Mouse (Mus musculus) forebrain, embryonic 11.5 days (tissue): ENCODE measurements at regions not wholly inside any gene's neighbourhood (a gene's known extent, or its start where the extent isn't known, plus 50 kb on each side); places are given as distances from the start of the nearest gene placed in this dataset.

Experiments used
- ATAC-seq: fragments of 200-750 bp; cut with Nextera tagmentation; replicated peaks from 2 replicates; pipeline ENCODE4 v1.8.0; 2017; ENCODE audit warnings: moderate TSS enrichment; ENCODE audit not compliant: low FRiP score
- DNase-seq: peaks from one replicate; pipeline ENCODE4 v3.0.0-alpha.2; 2017; ENCODE audit warnings: low spot score
- H3K27ac ChIP-seq: fragments of 300-500 bp; sonication (generic); 2 replicates; pipeline ENCODE4 v1.5.1; 2014; ENCODE audit warnings: low read depth, low read length
- H3K27me3 ChIP-seq: fragments of 300-500 bp; sonication (generic); 2 replicates; pipeline ENCODE4 v1.6.1; 2014; ENCODE audit warnings: mild to moderate bottlenecking, low read length, mixed read lengths; ENCODE audit not compliant: control insufficient read depth, insufficient read depth
- H3K36me3 ChIP-seq: fragments of 300-500 bp; sonication (generic); 2 replicates; pipeline ENCODE4 v1.6.1; 2014; ENCODE audit warnings: mild to moderate bottlenecking, low read length, moderate library complexity, mixed read lengths; ENCODE audit not compliant: control insufficient read depth, insufficient read depth
- H3K4me1 ChIP-seq: fragments of 300-500 bp; sonication (generic); replicated peaks from 2 replicates; pipeline ENCODE4 v1.6.1; 2014; ENCODE audit warnings: low read length, mixed read lengths; ENCODE audit not compliant: control insufficient read depth, insufficient read depth
- H3K4me2 ChIP-seq: fragments of 300-500 bp; sonication (generic); 2 replicates; pipeline ENCODE4 v1.6.1; 2014; ENCODE audit warnings: low read depth, mild to moderate bottlenecking, low read length, moderate library complexity, mixed read lengths; ENCODE audit not compliant: severe bottlenecking
- H3K4me3 ChIP-seq: fragments of 300-500 bp; sonication (generic); 2 replicates; pipeline ENCODE4 v1.5.1; 2014; ENCODE audit warnings: low read depth, low read length
- H3K9ac ChIP-seq: fragments of 300-500 bp; sonication (generic); 2 replicates; pipeline ENCODE4 v1.6.1; 2014; ENCODE audit warnings: low read length
- H3K9me3 ChIP-seq: fragments of 300-500 bp; sonication (generic); 2 replicates; pipeline ENCODE4 v1.6.1; 2016; ENCODE audit warnings: low read length, mixed read lengths; ENCODE audit not compliant: control insufficient read depth
- WGBS: fragments of 180-500 bp; shearing (Covaris S2); extraction: QIAGEN DNeasy Blood & Tissue Kit; methylation state at CpG from one replicate; pipeline ENCODE4 v1.1.7; 2014; 5-methylcytosine and 5-hydroxymethylcytosine counted together

DNA sequence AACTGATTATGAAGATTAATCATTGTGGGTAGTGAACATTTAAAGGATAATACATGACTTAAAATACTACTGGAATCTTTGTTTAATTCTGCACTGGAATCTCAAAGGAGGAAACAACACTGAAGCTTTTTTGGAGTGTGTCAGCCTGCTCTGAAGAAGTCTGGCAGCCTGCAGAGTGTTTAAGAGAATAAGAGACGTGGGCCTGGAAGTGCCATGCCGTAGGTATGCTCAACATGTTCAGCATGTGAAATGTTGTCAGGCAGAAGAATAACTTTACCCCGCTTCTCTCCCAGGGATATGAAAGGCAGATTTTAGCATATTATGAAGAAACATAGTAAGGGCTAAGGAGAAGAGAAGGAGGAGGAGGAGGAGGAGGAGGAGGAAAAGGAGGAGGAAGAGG lies 189.6 kb upstream of the Nrp1 start:
- no peaks in the 10 kb centered on the region for H3K36me3 ChIP-seq
- no peaks in the 10 kb centered on the region for H3K4me1 ChIP-seq
- H3K27ac ChIP-seq, result no peak overlapping the region
- no peaks in the 10 kb centered on the region for H3K9me3 ChIP-seq
- 78% methylated on average over 3 of the region's 3 CpGs for WGBS
- no peak overlapping the region for H3K9ac ChIP-seq
- ATAC-seq (no peak), DNase-seq (no peak)
- no peak overlapping the region for H3K4me3 ChIP-seq
- H3K4me2 ChIP-seq, result no peak overlapping the region
- no peaks in the 10 kb centered on the region for H3K27me3 ChIP-seq

- H3K4me3 ChIP-seq, result no peak overlapping the region
- no peaks in the 10 kb centered on the region for H3K27me3 ChIP-seq
- H3K4me2 ChIP-seq, result no peak overlapping the region
- H3K36me3 ChIP-seq, result no peaks in the 10 kb centered on the region
- no peaks in the 10 kb centered on the region for H3K4me1 ChIP-seq
- H3K9ac ChIP-seq, result no peak overlapping the region
- no peak for ATAC-seq
- no peak for DNase-seq
- H3K27ac ChIP-seq, result no peak overlapping the region
- H3K9me3 ChIP-seq, result no peaks in the 10 kb centered on the region
- WGBS, result 64% methylated on average over 1 of the region's 1 CpGs
Measured at GRCm38 (mm10) chr8:128171116-128171515, 187.3 kb upstream of the Nrp1 start.

GRCm38 (mm10) chr8:128180214-128180613 lies 178.2 kb upstream of the Nrp1 start:
- ATAC-seq (no peak), DNase-seq (no peak)
- Histone ChIP-seq H3K4me3 (no peak overlapping the region), H3K4me2 (no peak overlapping the region), H3K9ac (no peak overlapping the region), H3K9me3 (no peaks in the 10 kb centered on the region), H3K27ac (no peak overlapping the region), H3K4me1 (no peaks in the 10 kb centered on the region), H3K36me3 (no peaks in the 10 kb centered on the region), H3K27me3 (no peaks in the 10 kb centered on the region)
- 74% methylated on average over 5 of the region's 5 CpGs for WGBS

DNA sequence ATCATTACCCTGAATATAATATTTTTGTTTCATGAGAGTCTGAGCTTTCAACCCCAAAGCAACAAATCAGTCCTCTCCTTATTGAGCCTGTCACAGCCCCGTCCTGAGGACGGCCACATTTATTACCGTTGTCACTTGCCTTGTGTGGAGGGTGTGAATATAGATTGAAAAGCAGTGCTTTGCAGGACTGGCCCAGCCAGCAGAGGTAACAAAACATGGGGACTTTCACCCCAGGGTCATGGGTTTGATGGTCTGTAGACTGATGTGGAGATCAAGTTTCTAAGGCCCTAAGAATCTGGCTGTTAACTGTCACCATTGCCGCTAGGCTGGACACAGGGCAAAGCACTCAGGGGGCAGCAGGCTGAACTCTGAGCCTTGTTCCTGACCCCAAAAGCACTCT lies 175.3 kb upstream of the Nrp1 start:
- Histone ChIP-seq H3K4me3 (no peak overlapping the region), H3K4me2 (no peak overlapping the region), H3K9me3 (no peaks in the 10 kb centered on the region), H3K36me3 (no peaks in the 10 kb centered on the region), H3K4me1 (no peaks in the 10 kb centered on the region), H3K27me3 (no peaks in the 10 kb centered on the region), H3K27ac (no peak overlapping the region), H3K9ac (no peak overlapping the region)
- WGBS, result 85% methylated on average over 4 of the region's 4 CpGs
- no peak for ATAC-seq
- DNase-seq, result no peak

DNA sequence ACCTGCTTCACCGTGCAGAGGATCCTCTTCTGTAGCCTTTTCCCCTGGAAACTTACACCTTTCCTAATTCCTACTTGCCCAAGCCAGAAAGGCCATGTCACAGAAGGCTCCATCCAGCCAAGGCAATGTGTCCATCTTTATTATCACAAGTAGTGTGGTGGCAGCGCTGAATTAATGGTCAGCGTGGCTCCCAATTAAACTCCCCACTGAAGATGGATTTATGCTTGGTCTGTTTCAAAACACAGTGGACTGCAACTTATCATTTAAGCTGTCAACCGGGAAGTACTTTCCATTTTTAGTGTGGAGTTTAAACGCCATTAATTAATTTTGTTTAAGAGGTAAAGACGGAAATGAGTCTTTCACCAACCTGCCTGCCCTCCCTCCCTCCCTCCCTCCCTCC lies 170.1 kb upstream of the Nrp1 start:
- DNase-seq, result no peak
- H3K4me2 ChIP-seq, result no peak overlapping the region
- no peak for ATAC-seq
- no peaks in the 10 kb centered on the region for H3K27me3 ChIP-seq
- H3K27ac ChIP-seq, result no peak overlapping the region
- H3K4me1 ChIP-seq, result no peaks in the 10 kb centered on the region
- no peak overlapping the region for H3K4me3 ChIP-seq
- 78% methylated on average over 6 of the region's 6 CpGs for WGBS
- H3K9ac ChIP-seq, result no peak overlapping the region
- no peaks in the 10 kb centered on the region for H3K9me3 ChIP-seq
- no peaks in the 10 kb centered on the region for H3K36me3 ChIP-seq

GRCm38 (mm10) chr8:128193293-128193887 lies 165.0 kb upstream of the Nrp1 start:
- H3K36me3 ChIP-seq, result no peaks in the 10 kb centered on the region
- no peak for ATAC-seq
- H3K4me3 ChIP-seq, result no peak overlapping the region
- H3K4me2 ChIP-seq, result no peak overlapping the region
- no peaks in the 10 kb centered on the region for H3K9me3 ChIP-seq
- H3K9ac ChIP-seq, result no peak overlapping the region
- no peak for DNase-seq
- H3K4me1 ChIP-seq, result no peaks in the 10 kb centered on the region
- WGBS, result 83% methylated on average over 3 of the region's 3 CpGs
- H3K27me3 ChIP-seq, result no peaks in the 10 kb centered on the region
- H3K27ac ChIP-seq, result no peak overlapping the region

DNA sequence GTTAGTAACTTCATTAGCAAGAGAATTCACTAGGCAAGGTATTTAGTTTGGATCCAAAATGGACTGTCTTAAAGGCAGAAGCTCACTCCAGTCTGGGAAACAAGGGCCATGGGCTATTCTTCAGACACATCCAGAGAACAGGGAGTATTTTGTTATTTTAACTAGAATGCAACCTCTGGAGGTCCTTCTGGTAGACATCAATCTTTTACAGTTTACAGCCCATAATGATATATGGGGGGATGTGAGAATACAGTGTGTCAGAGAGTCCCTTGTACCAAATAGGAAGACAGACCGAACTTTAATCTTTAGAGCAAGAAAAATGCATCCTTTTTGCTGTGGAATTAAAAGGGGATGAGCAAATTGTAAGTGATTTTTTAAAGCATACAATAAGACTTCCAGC lies 157.6 kb upstream of the Nrp1 start:
- H3K36me3 ChIP-seq, result no peaks in the 10 kb centered on the region
- H3K27me3 ChIP-seq, result no peaks in the 10 kb centered on the region
- 86% methylated on average over 1 of the region's 1 CpGs for WGBS
- H3K4me3 ChIP-seq, result no peak overlapping the region
- DNase-seq (no peak), ATAC-seq (no peak)
- H3K4me1 ChIP-seq, result no peaks in the 10 kb centered on the region
- H3K9me3 ChIP-seq, result no peaks in the 10 kb centered on the region
- H3K9ac ChIP-seq, result no peak overlapping the region
- H3K4me2 ChIP-seq, result no peak overlapping the region
- H3K27ac ChIP-seq, result no peak overlapping the region

DNA sequence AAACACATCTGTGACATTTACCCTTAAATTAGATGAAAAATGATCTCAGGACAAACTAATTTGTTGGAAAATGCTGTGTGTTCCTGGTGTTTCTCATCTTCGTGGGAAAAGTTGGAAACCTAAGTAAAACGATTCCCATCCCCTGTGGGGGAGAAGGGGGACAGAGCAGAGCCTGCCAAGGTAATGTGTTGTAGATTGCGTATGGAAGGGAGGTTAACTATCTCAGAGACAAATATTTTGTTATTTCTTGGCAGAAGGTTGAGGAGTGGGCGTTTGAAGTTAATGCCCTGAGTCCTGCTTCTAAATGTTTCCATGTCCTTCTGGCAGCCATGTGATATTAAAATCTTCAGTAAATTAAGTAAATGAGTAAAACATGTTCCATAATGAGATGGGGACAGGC lies 156.8 kb upstream of the Nrp1 start:
- no peak overlapping the region for H3K4me3 ChIP-seq
- H3K27me3 ChIP-seq, result no peaks in the 10 kb centered on the region
- no peak overlapping the region for H3K9ac ChIP-seq
- H3K36me3 ChIP-seq, result no peaks in the 10 kb centered on the region
- H3K4me2 ChIP-seq, result no peak overlapping the region
- no peak overlapping the region for H3K27ac ChIP-seq
- H3K4me1 ChIP-seq, result no peaks in the 10 kb centered on the region
- no peaks in the 10 kb centered on the region for H3K9me3 ChIP-seq
- ATAC-seq (no peak), DNase-seq (no peak)
- 86% methylated on average over 4 of the region's 4 CpGs for WGBS

GRCm38 (mm10) chr8:128202158-128202886 lies 156.1 kb upstream of the Nrp1 start:
- no peak for DNase-seq
- no peaks in the 10 kb centered on the region for H3K27me3 ChIP-seq
- 78% methylated on average over 4 of the region's 4 CpGs for WGBS
- no peak overlapping the region for H3K4me2 ChIP-seq
- no peak overlapping the region for H3K4me3 ChIP-seq
- no peaks in the 10 kb centered on the region for H3K9me3 ChIP-seq
- no peak for ATAC-seq
- no peak overlapping the region for H3K27ac ChIP-seq
- H3K4me1 ChIP-seq, result no peaks in the 10 kb centered on the region
- H3K36me3 ChIP-seq, result no peaks in the 10 kb centered on the region
- no peak overlapping the region for H3K9ac ChIP-seq
